Mouse (Mus musculus) megakaryocyte progenitor cell, adult 5-6 weeks (primary cell): ENCODE data around the gene Aldh8a1. TPM values are rescaled to one million over a fixed set of nuclear protein-coding genes. Genes with fewer than 3 reads are reported as not detected.

Source experiments
- ATAC-seq: replicated peaks from 2 replicates; pipeline ENCODE4 v1.8.0; 2016; ENCODE audit warnings: mild to moderate bottlenecking, moderate TSS enrichment, inconsistent platforms; ENCODE audit not compliant: poor library complexity
- total RNA-seq, 2 experiments: library from RNA; stranded (forward) in 1 of 2; stranded (reverse) in 1 of 2; fragments of 157-497, 149-512 nt in 1 of 2; fragments of 200-1000 nt in 1 of 2; gene quantifications; 2 replicates each; pipeline versions ENCODE4 v1.2.3 to v1.2.4; 2015 to 2017

Aldh8a1 gene
- total RNA-seq (2015) (not detected in 2 replicates), total RNA-seq (2017) (not detected in 2 replicates)

DNA sequence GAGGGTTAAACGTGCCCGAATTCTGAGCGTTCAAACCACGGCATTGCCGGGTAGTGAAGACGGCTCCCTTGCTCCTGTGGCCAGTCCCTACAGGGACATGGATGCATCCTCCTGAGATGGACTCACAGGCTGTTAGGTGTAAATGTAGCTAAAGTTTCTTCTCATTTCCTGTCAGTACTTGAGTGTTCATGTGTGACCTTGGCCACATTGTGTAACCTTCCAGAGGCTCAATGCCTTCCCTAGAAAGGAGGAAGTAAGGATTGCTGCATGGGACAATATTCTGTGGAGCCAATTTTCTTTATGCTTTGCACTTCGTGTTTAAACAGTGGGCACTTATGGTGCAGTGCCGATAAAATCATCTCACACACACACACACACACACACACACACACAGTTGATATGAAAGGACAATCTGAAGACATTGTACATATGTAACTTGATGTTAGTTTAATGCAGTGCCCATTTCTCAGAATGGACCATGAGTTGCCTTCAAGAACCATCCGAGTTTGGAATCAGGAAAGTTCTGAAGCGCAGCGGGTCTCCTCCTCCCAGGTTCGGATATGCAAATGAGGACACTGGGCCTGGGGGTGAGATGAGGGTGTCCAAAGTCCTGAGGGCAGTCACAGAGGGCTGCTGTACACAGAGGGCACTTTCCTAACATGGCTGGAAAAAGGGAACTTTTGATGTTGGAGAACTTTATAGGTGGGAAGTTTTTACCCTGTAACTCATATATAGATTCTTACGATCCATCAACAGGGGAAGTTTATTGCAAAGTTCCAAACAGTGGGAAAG is at the start of gene Aldh8a1:
TSS of gene Aldh8a1 (plus strand) at position 610 of the 792 bp plus-strand sequence.
- ATAC-seq = peak; percentile 72

DNA sequence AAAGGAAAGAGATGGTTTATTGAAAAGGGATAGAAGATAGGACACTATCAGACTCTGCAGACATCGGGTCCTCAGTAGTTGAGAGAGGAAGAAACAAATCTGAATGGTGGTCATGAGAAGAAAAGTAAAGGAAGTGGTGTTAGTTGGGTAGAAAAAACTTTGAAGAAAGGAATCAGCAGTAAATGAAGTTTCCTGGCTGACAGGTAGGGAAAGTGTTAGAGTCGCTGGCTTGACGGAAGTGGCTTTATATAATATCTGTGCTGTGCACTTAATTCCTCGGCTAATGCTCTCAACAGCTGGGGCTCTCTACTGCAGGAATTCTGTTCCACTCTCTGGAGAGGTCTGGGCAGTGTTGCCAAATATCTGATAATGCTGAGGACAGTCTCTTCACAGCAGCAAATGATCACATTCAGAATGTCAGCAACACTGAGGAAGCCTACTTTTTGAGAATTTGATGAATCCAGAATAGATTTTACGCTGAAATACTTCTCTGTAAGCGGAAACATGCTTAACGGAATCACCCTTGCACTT is 49.4 kb upstream of the Aldh8a1 start:
- ATAC-seq = no peak

DNA sequence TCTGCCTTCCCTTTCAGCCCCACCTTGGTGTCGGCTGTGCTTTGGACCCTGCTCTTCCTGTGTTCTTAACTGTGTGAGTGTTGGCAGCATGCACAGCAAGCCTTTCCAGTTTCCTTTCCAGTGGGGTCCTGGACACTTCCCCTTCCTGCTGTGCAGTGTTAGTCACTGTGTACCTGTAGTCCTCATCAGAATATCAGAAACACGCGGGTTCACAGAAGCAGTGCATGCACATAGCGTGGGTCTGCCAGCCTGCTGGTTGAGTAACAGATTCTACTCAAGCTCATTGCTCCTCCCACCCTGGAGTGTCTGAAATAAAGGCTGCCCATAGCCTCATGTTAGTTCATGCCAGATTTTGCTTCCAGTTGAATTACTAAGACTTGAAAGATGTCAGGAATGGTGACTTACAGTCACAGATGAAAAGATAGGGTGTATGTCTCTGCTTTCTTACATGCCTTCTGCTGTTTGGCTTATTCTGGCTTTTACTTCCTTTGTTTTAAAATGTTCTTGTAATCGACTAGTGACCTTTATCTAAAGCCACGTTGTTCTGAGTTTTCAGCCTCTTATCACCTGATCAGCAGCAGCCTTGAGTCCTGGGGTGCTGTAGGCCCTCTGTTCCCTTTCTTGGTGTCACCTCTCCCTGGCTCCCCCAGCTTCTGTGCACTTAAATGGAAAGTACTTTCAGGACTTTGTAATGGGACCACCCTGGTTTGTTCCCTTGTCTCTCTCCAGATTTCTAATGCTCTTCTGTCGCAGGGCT is 42.6 kb upstream of the Aldh8a1 start:
- ATAC-seq = peak; percentile 39

- no peak; the same call in 1 of the 2 replicates for ATAC-seq
Measured at GRCm38 (mm10) chr10:21335534-21335933, 41.6 kb upstream of the Aldh8a1 start.

GRCm38 (mm10) chr10:21337191-21337590 is 39.9 kb upstream of the Aldh8a1 start:
- peak; percentile 59; the same call in 1 of the 2 replicates for ATAC-seq

DNA sequence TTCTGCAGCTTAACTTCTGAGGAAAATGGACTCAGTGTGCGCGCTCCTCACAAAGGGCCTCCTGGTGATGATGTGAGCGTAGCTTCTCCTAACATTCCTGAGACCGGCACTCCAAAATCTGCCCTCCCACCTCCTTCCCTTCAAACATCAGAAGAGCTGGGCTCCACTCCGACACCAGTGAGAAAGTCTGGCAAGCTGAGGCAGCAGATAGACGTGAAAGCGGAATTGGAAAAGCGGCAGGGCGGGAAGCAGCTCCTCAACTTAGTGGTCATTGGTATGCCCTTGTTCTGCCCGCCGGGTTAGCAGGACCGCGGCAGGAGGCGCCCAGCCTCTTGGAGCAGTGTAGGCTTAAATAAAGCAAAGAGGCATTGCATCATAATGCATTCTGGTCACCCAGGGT is 35.4 kb upstream of the Aldh8a1 start:
- ATAC-seq = no peak

- no peak for ATAC-seq
Measured at GRCm38 (mm10) chr10:21342331-21343005, 34.6 kb upstream of the Aldh8a1 start.

GRCm38 (mm10) chr10:21347332-21347731 is 29.8 kb upstream of the Aldh8a1 start:
- ATAC-seq = no peak

DNA sequence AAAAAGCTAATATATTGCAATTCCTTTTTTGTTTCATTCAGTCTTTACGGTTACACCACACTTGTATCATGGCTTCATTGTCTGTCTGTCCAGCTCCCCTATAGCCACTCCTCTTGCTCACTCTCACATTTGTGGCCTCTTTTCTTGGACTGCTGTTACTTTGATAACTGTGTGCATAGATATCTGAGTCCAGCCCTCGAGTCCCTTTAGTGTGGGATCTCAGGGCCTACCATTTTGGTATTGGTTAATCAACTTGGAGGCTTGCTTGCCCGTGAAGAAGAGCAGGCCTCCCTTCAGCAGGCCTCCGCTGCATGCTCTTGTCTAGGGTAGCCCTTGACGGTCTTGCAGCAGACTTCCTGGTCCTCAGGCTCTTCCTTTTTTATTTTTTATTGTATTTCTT is 27.6 kb upstream of the Aldh8a1 start:
- no peak for ATAC-seq

DNA sequence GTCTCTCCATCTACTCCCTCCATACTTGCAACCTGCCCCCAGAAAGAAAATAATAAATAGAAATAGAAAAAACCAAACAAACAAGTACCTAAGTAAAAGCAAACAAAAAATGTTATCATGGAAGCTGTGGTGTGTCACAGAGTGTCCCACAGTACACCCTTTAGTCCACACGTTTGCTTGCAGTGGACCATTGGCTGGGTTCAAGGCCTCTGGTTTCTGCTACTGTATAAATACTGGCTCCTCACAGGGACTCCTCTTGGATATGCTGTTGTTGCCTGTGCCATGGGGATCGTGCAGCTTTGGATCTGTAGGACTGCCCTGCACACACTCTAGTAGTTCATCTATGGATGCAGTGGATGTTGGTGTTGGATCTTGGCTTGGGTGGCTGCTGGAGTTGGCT is 27.1 kb upstream of the Aldh8a1 start:
- ATAC-seq = no peak

- no peak for ATAC-seq
Measured at GRCm38 (mm10) chr10:21350531-21351515, 26.3 kb upstream of the Aldh8a1 start.

- no peak for ATAC-seq
Measured at GRCm38 (mm10) chr10:21351766-21352165, 25.3 kb upstream of the Aldh8a1 start.

DNA sequence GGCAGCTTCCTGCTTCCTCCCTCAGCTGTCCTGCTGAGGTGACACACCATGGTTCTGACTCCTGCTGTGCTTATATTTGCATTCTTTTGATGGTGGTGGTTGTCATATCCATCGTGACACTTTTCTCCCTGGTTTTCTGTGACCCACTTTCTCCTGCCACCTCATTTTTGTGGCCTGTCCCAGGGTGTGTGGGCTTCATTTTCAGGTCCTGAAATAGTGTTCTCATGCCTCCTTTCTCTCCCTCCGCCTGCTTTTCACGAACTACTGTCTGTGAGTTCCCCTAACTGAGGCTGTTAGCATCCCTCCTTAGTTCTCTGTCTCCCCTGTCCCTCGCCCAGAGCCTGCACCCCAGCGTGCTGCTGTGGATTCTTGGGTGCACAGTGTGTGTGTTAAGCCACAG is 23.2 kb upstream of the Aldh8a1 start:
- no peak for ATAC-seq

DNA sequence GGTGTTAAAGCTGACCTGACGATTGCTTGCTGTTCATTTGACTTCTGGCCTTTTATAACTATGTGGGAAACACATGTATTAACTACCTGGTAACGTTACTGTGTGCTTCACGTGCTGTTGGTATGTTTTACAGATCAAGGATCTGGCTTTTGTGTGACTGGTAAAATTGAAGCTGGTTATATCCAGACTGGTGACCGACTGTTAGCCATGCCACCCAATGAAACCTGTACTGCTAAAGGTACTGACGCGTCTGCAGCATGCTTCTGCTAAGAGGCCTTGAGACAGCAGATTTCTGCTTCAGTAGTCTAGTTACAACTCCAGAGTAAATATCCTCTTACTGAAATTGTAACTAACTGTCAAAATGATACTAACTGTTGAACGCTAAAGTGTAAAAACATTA is 22.6 kb upstream of the Aldh8a1 start:
- ATAC-seq = no peak

DNA sequence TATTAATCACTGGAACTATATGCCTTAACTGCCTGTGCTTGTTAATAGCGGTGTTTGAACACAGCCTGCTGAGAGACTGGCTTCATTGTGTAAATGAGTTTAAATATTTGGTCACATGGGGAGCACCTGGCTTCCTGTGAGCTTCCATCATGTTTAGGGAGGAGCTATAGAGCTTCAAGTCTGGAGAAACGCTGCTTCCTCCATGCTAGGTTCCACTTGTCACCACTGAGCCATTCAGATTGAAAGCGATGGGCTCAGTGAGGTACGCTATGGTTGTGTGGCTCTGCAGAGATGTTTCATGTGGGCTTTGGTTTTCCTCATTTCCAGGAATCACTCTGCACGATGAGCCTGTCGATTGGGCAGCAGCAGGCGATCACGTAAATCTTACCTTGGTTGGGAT is 19.1 kb upstream of the Aldh8a1 start:
- no peak for ATAC-seq

DNA sequence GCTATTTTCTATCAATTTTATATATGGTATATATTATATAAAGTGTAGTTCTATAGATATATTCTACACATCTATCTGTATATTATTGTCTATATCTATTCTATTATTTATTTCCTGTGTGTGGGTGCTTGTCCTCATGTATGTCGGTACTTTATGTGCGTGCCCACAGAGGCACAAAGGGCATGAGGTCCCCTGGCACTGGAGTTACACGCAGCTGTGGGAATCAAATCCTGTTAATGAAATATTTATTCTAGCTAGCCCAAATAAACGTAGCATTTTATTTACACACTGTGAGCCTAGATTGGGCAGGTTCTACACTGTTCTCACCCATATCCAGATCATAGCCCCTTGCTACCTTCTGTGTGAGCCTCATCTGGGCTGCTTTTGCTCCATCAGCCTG is 18.0 kb upstream of the Aldh8a1 start:
- ATAC-seq = no peak

GRCm38 (mm10) chr10:21361871-21362270 is 15.2 kb upstream of the Aldh8a1 start:
- ATAC-seq = no peak

- peak; percentile 42; the same call in 1 of the 2 replicates for ATAC-seq
Measured at GRCm38 (mm10) chr10:21363297-21363696, 13.8 kb upstream of the Aldh8a1 start.

DNA sequence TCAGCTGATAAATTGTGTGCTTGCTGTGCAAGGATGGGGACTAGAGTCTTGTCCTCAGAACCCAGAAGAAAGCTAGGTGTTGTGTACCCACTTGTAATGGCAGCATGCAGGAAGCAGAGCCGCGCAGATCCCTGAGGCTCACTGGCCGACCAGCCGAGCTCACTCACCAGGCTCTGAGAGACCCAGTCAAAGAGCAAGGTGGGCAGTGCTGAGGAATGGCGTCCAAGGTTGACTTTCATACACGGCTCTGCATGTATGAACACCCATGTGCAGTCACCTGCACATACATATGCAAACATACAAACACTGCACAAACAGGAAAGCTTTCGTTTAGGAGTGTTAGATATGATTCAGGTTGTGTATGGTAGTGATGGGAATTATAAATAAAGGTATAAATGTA is 12.1 kb upstream of the Aldh8a1 start:
- no peak for ATAC-seq

DNA sequence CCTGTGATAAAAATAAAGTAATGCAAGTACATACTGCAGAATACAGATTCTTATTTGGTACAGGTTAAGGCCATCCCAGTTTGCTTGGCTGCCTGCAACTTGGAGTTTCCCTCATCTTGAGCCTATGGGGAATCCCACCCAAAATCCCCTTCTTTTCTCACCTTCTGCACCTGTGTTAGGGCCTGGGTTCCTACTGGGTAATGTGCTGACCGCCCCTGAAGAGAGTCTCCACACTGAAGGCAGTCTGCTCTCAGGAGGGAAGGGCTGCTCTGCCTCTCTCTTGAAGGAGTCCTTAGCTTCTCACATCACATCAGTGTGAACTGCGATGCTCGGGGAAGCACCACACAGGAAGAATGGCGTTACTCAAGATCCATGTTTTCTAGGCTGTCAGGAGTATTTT is 11.2 kb upstream of the Aldh8a1 start:
- ATAC-seq = no peak
